In genomic region chr13:97580241-97580874, GRCm38 (mm10) we compare ENCODE assay signal across 8 mouse cellular contexts.
DNase-seq lines count a peak whose midpoint lies in the region; ATAC-seq and TF ChIP-seq lines count a peak whose summit lies in the region.

No protein-coding gene starts in this region.

- no peaks in the 10 kb centered on the region for H3K36me3 ChIP-seq in hindbrain, embryonic 10.5 days
- no peaks in the 10 kb centered on the region for H3K36me3 ChIP-seq in hindbrain, embryonic 14.5 days (replicated peaks; ENCODE audit: control insufficient read depth, insufficient read depth)
- no peaks in the 10 kb centered on the region for H3K36me3 ChIP-seq in kidney, embryonic 16.5 days (ENCODE audit: insufficient read depth, low read length)
- H3K36me3 ChIP-seq in myocyte (ENCODE audit: control insufficient read depth, insufficient read depth) = no peaks in the 10 kb centered on the region
- no peaks in the 10 kb centered on the region for H3K36me3 ChIP-seq in forebrain, embryonic 13.5 days (ENCODE audit: poor library complexity, severe bottlenecking)

- H3K9me3 ChIP-seq in hindbrain, embryonic 10.5 days = no peaks in the 10 kb centered on the region
- no peaks in the 10 kb centered on the region for H3K9me3 ChIP-seq in hindbrain, embryonic 14.5 days (ENCODE audit: control insufficient read depth, low read length)
- no peaks in the 10 kb centered on the region for H3K9me3 ChIP-seq in kidney, embryonic 16.5 days (ENCODE audit: low read length)
- no peaks in the 10 kb centered on the region for H3K9me3 ChIP-seq in forebrain, embryonic 13.5 days (replicated peaks)

- H3K9ac ChIP-seq in hindbrain, embryonic 14.5 days = no peak overlapping the region
- H3K9ac ChIP-seq in kidney, embryonic 16.5 days (replicated peaks; ENCODE audit: low read length) = no peak overlapping the region
- no peak overlapping the region for H3K9ac ChIP-seq in forebrain, embryonic 13.5 days

- no peak for TF ChIP-seq CTCF in brain, embryonic 14.5 days (IDR thresholded peaks at IDR 0.05; ENCODE audit: borderline replicate concordance, extremely low read depth, insufficient read depth, insufficient read length)

- 21% methylated on average over 3 of the region's 3 CpGs for WGBS in hindbrain, embryonic 10.5 days
- 13% methylated on average over 3 of the region's 3 CpGs for WGBS in hindbrain, embryonic 14.5 days
- WGBS in kidney, embryonic 16.5 days = 40% methylated on average over 3 of the region's 3 CpGs
- WGBS in forebrain, embryonic 13.5 days = 38% methylated on average over 3 of the region's 3 CpGs

- no peaks in the 10 kb centered on the region for H3K79me2 ChIP-seq in myocyte (ENCODE audit: control insufficient read depth, insufficient read depth)

- H3K4me2 ChIP-seq in hindbrain, embryonic 14.5 days (replicated peaks) = no peak overlapping the region
- H3K4me2 ChIP-seq in kidney, embryonic 16.5 days (replicated peaks; ENCODE audit: low read depth, low read length) = no peak overlapping the region
- H3K4me2 ChIP-seq in myocyte (ENCODE audit: low read depth) = no peak overlapping the region
- no peak overlapping the region for H3K4me2 ChIP-seq in forebrain, embryonic 13.5 days

- H3ac ChIP-seq in myocyte (ENCODE audit: control insufficient read depth, insufficient read length) = no peak overlapping the region

- H3K27me3 ChIP-seq in hindbrain, embryonic 10.5 days (ENCODE audit: insufficient read depth, poor library complexity, severe bottlenecking) = no peaks in the 10 kb centered on the region; the same call in 1 of the 2 replicates
- H3K27me3 ChIP-seq in hindbrain, embryonic 14.5 days (ENCODE audit: control insufficient read depth, insufficient read depth, low read length) = no peaks in the 10 kb centered on the region
- no peaks in the 10 kb centered on the region for H3K27me3 ChIP-seq in kidney, embryonic 16.5 days (ENCODE audit: insufficient read depth, low read length)
- H3K27me3 ChIP-seq in myocyte (ENCODE audit: control insufficient read depth, insufficient read depth, insufficient read length) = no peaks in the 10 kb centered on the region
- H3K27me3 ChIP-seq in forebrain, embryonic 13.5 days = no peaks in the 10 kb centered on the region

- no peak overlapping the region for H3K4me3 ChIP-seq in hindbrain, embryonic 10.5 days
- H3K4me3 ChIP-seq in hindbrain, embryonic 14.5 days (replicated peaks; ENCODE audit: low read length) = no peak overlapping the region
- no peak overlapping the region for H3K4me3 ChIP-seq in kidney, embryonic 16.5 days (ENCODE audit: low read length)
- no peak overlapping the region for H3K4me3 ChIP-seq in myocyte
- no peak overlapping the region for H3K4me3 ChIP-seq in forebrain, embryonic 13.5 days

- peak overlapping the region; percentile 75 for H3K27ac ChIP-seq in hindbrain, embryonic 10.5 days
- H3K27ac ChIP-seq in hindbrain, embryonic 14.5 days = no peak overlapping the region
- peak overlapping the region; percentile 48 for H3K27ac ChIP-seq in kidney, embryonic 16.5 days (ENCODE audit: low read length)
- H3K27ac ChIP-seq in forebrain, embryonic 13.5 days = no peak overlapping the region

- ATAC-seq in hindbrain, embryonic 14.5 days (ENCODE audit: low FRiP score) = no peak
- ATAC-seq in kidney, embryonic 16.5 days (ENCODE audit: low FRiP score, low TSS enrichment) = peak; percentile 37; the same call in 1 of the 2 replicates
- ATAC-seq in forebrain, embryonic 13.5 days = no peak

- peaks cover 35% of the 10 kb centered on the region for H3K4me1 ChIP-seq in hindbrain, embryonic 10.5 days (replicated peaks)
- peaks cover 9% of the 10 kb centered on the region; the same call in 1 of the 2 replicates for H3K4me1 ChIP-seq in hindbrain, embryonic 14.5 days (replicated peaks; ENCODE audit: control insufficient read depth, insufficient read depth, low read length)
- peaks cover 20% of the 10 kb centered on the region for H3K4me1 ChIP-seq in kidney, embryonic 16.5 days (ENCODE audit: insufficient read depth, low read length)
- peaks cover 17% of the 10 kb centered on the region for H3K4me1 ChIP-seq in forebrain, embryonic 13.5 days

- no peak for TF ChIP-seq POLR2A in brain, embryonic 14.5 days (IDR thresholded peaks at IDR 0.05; ENCODE audit: borderline replicate concordance, extremely low read depth, insufficient read depth, insufficient read length, poor library complexity, severe bottlenecking)
- no peak for TF ChIP-seq POLR2A in myocyte (IDR thresholded peaks at IDR 0.05; ENCODE audit: insufficient read length, low read depth)

- peak; percentile 34 for DNase-seq in hindbrain, embryonic 10.5 days (ENCODE audit: low spot score)
- DNase-seq in hindbrain, embryonic 14.5 days (ENCODE audit: low spot score) = no peak
- DNase-seq in brain, embryonic 14.5 days (ENCODE audit: low read depth) = peak; percentile 30
- DNase-seq in spleen, postnatal 14 days (ENCODE audit: low spot score in 2 of 2) = no peak
- no peak for DNase-seq in layer of hippocampus, postnatal 14 days (ENCODE audit: low spot score in 2 of 2)

TF ChIP-seq in myocyte, 11 proteins besides CTCF, POLR2A, EP300 and RAD21:
- no peak for TF ChIP-seq TCF3 (IDR thresholded peaks at IDR 0.05; ENCODE audit: insufficient read length, low read depth)
- peak; percentile 30 for TF ChIP-seq SRF (IDR thresholded peaks at IDR 0.05; ENCODE audit: control insufficient read depth, insufficient read length, low read depth)

Comparison
In these comparisons a context has a peak if more than half of its experiments do, and no peak if none do; other contexts are left out.
1. DNase-seq: peak in hindbrain, embryonic 10.5 days (single experiment) and brain, embryonic 14.5 days (single experiment); none in hindbrain, embryonic 14.5 days (single experiment), spleen, postnatal 14 days (0 of 2) and layer of hippocampus, postnatal 14 days (0 of 2).
2. H3K27ac ChIP-seq: peak in hindbrain, embryonic 10.5 days (single experiment) and kidney, embryonic 16.5 days (single experiment); none in hindbrain, embryonic 14.5 days (single experiment) and forebrain, embryonic 13.5 days (single experiment).